Mouse (Mus musculus) right cerebral cortex, adult 2 months (tissue): Measurements from ENCODE around the gene Slc51a.
"Not testable (repeated sequence)": the region's sequence is repeated elsewhere in the genome, so short reads cannot be mapped to it uniquely, and the experiment has no call there.

ENCODE experiments used
- DNase-seq, 2 experiments: peaks; one replicate each; pipeline ENCODE4 v3.0.0; 2021 to 2022; ENCODE audit warnings: low spot score in 2 of 2

Gene Slc51a

DNA sequence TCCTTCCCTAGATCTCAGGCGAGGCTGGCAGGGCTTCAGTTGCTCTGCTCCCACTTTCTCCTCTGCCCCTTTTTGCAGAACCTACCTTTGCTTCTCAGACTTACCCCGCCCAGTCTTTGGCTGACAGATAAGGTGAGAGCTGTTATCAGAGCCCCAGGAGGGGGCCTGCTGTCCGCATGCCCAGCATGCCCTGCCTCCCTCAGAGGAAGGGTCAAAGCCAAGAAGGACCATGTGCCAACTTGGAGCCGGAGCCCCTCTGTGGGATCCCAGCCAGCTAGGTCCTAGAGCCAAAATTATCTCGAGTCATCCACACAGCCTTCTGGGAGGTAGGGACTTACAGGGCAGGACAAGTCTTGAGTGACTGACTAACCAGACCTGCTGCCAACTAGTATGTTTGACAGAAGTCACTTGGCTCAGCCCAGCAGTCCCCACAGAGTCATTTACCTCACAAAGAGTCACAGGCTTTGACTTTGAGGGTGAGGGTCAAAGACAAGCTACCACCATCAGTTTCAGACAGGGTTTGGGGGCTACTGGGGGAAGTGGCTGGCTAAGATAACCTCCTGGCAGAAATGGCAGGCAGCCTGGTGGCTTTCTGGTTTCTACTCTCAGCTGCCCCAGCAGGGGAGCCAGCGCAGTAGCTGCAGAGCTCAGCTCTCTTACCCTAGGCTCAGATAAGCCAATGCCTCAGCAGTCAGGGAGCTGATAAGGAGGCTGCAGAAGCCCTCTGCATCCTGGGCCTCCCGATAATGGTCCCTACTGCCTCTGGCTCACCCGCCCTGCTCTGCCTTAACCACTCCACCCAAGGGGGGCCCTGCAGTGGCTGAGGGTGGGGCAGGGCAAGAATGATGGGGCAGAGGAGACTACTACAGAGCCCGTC is 21.6 kb upstream of the Slc51a start:
- DNase-seq = no peak

DNA sequence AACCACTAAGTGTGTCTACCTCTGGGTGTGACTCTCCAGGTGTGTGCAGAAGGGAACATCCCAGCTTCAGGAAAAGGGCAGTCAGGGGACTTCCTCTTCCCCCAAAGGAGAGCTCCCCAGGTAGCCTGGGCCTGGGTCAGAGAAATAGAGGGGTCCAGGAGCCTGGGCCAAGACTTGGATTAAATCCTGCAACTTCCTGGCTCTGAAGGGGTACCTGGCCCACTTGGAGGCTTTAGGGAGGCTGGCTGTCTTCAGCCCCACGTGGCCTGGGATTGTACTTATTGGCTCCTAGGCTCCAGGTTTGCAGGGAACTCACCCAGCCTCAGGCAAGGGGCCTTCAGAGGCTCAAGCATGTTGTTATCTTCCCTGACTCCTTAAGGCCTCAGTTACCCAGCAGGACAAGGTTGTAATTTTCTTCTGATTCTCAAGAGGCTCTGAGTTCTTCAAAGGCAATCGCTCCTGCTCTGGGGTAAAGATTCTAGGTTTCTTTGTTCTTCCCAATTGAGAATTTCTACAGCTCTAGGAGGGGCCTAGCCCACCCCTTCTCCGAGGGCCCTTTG is 20.9 kb upstream of the Slc51a start:
- DNase-seq = no peak

DNA sequence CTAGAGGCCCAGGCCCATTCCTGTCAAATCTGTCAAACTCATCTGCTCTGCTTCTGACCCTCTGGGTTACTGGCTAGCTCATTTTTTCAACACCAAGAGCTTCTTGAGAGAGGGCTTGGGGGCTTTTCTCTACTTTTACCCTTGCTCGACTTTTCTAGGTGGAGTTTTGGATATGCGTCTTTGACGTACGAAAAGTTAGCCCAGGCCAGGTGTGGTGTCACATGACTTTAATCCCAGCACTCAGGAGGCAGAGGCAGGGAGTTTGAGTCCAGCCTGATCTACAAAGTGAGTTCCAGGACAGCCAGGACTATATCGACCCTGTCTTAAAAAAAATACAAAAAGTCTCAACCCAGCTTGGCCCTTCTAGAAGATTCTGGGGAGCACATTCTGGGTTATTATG is 20.4 kb upstream of the Slc51a start:
- no peak for DNase-seq

DNA sequence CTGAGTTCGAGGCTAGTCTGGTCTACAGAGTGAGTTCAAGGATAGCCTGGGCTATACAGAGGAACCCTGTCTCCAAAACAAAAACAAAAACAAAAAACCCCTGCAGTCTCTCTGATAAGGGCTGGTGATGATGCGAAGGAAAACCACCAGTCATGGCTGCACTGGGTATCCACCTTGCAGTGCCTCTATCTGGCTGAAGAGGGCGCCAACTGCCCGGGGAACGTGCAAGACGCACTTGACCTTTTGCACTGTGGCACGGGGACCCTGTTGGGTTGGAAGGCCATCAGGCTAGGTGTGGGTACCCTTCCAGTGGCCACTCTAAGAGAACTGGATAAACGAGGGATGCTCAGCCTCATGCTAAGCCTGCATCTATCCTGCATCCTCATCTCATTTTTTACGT is 19.7 kb upstream of the Slc51a start:
- DNase-seq = peak in 1 of 2 experiments; percentile 73

DNA sequence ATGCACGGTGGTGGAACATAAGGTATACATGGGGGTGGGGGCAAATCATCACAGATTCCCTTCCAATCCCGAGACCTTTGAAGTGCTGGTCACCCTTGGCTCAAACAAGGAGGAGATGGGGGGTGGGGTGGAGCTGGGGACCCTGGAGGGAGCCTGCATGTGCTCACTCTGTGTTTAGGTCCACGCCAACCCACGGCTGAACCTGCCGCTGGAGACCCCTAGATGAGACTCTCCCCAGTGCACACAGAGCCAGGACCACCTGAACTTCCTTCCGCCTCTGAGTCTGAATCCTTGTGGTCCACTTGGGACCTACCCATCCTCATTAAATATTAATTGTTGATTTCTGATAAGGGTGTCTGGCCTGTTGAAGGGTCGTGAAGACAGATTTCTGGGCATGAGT is 19.2 kb upstream of the Slc51a start:
- DNase-seq = no peak

DNA sequence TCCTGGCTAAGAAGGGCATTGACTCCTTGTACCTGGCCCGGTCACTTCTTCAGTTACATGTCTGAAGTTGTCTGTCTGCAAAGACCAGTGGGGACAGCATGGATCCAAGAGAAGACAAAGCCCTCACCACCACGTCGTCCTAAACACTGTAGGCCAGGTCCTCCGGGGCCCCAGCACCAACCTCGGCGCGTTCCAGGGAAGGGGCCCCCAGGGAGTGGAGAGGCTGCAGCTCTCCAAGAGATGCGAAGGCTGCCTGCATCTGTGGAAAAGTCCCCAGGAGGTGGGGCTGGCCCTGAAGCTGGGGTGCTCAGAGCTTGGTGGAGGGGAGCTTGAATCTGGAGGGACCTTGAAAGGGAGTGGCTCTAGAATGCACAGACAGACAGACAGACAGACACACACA is 18.6 kb upstream of the Slc51a start:
- DNase-seq = no peak

DNA sequence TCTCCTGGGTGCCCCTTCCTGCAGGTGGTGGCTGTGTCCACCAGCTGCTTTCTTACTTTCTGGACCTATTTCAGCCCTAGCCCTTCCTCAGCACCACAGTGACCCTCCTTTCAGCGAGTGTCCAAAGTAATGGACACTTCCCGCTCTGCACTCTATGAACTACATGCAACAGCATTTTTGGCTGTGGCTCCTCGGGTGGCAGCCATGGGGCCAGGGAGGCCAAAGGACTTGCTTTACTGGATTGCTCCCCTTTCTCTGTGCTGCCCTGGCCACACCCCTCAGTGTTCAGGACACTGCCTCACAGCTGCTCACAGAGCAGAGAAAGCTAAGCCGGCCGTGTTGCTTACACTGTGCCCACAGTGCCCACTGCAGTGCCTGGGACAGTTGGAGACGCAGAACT is 16.0 kb upstream of the Slc51a start:
- no peak for DNase-seq

DNA sequence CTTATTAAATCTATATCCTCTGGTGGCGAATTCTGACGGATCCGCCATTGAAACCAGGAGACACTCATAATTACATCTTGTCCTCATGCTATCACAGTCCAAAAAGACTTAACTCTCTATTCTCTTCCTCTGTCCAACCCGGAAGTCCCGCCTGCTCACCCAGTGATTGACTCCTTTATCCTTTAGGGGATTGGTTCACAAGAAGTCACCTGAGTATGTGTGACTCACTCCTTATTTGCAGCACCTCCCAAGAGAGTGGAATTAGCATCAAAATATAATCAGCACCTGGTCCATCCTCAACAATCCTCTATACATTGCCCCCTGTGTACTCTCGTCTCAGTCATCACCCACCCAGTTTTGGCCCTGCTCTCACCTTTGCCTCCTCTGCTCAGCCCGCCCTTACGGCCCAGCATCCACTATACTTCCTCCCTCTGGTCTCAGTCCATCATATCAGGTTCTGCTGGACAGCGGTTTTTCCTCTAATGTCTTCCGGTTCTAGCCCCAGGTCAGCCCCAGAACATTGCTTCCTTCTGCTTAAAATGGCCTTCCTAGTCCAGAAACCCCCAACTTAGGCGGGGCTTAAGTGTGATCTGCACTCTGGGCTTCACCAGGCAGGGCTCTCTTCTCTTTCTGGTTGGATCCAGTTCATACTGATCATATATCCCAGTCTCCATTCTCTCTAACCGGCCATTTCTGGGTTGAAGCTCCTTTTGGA is 15.1 kb upstream of the Slc51a start:
- no peak for DNase-seq

DNA sequence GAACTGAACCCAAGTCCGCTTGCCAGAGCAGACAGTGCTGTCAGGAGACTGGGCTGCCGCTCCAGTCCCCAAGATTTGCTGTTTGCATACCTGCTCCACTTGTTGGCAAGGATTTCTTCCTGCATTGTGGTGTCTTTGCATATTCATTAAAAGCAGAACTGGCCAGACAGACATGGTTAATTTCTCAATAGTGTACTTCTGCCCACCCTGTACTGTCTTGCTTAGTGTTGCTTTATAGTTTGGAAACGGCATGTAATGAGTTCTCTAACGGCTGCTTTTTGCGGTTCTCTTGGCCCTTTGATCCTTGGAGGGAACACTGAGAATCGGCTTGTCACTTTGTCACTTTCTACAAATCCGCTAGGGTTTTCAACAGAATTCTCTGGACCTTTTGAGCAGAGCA is 13.8 kb upstream of the Slc51a start:
- DNase-seq = no peak

DNA sequence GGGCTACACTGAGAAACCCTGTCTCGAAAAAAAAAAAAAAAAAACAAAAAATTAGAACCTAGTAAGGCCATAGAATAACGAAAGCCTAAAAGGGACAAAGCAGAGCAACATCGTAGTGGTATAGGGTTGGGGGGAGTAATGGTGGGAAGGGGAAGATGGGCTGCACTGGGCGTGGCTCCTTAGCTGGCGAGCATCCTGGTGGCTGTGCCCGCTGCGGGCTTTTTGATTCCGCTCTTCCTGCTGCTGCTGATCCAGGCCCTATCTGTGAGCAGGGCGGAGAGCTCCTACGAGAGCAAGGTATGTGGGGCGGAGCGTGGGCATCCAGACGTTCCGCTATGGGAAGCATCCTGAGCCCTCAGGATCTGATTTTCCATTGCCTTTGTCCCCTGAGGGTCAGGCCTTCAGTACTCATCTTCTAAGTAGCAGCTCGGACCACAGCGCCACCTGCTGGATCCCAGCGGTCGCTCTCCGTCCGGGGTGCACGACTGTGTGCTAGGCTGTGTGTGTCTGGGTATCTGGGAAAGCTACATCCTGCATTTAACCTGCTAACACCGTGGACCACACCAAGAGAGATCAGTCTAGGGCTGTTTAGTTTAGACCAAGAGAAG is 11.9 kb upstream of the Slc51a start:
- peak; percentile 87 to 90 for DNase-seq

DNA sequence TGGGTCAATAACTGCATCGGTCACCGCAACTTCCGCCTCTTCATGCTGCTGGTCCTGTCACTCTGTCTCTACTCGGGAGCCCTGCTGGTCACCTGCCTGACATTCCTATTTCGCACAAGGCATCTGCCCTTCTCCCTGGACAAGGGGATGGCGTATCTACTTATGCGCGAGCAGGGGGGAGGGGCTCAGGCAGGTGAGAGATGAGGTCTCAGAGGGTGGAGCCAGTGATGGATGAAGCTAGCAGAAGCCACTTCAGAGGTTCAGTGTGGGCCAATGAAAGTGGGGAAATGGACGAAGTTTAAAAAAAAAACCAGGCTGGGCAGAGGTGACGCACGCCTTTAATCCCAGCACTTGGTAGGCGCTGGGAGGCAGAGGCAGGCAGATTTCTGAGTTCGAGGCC is 11.3 kb upstream of the Slc51a start:
- no peak for DNase-seq

DNA sequence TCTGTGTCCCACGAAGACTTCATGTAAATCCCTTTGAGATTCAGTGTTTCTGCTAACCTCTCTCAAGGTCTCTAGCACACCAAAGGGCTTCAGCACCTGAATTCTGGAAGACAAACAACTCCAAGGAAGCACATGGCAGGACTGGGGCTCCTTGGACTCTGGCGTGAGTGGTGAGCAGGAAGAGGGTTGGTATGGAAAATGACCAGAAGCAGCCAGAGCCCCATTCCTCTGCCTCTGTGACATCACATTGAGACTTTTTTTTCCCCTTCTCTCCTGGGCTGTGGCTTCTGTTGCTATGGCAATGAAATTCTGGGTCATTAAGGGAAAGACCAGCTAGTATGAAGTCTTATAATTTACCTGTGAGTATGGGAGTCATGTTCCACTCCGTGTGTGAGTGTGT is 8.3 kb upstream of the Slc51a start, which contains the start of gene Zdhhc19:
TSS of gene Zdhhc19 (plus strand) at position 301 of the 400 bp plus-strand sequence.
- no peak for DNase-seq

DNA sequence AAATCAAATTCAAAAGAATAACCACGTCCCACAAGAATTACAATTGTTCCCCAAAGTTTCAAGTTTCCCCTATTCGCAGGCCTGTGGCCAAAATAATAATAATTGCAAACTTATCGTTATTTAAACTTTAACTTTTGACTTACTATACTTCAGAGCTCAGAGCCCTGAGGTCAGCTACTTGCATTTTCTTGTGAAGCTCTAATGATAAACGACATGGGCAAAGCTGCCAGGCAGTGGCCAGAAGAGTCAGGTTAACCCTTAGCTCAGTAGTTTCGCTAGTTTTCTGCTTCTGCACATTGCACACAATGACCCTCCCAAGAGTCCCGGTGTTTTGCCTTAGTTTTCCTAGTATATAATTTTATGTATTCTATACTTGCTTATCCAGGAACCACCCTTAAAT is 6.7 kb upstream of the Slc51a start:
- DNase-seq = not testable (repeated sequence)

DNA sequence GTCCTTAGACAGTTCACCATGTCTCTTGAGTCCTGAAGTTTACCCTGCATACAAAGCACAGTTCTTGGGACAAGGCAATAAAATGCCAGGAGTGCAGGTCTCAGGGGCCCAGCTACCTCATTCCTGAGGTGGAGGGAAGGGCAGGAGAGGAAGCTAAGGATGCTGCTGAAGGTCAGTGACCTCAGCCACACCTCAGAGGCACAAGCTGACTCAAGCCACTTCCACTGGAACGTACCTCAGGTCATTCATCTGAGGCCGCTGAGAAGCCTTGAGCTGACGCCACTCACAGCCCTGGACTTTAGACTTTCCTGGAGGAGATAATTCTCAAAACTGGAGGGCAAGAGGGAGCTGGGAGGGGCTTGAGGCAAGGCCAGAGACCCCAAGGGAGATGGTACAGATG is 1.3 kb upstream of the Slc51a start:
- no peak for DNase-seq

DNA sequence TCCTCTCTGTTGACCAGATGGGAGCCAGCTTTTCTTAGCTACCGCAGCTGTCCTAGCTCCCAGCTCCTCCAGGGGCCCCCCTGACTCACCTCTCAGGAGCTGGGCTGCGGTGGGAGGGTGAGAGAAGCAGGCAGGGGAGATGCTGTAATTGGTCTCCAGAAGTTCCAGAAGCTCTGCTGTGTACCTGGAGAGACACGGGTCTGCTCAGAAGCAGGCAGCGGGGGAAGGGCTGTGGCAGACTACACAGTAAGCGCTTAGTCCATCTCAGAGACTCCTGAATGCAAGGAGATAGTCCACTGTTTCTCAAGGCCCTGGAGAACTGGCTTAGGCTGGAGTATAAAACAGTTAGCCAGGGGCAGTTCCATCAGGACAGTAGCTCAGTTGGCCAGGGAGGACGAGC is 1.6 kb downstream of the Slc51a start:
- DNase-seq = no peak

DNA sequence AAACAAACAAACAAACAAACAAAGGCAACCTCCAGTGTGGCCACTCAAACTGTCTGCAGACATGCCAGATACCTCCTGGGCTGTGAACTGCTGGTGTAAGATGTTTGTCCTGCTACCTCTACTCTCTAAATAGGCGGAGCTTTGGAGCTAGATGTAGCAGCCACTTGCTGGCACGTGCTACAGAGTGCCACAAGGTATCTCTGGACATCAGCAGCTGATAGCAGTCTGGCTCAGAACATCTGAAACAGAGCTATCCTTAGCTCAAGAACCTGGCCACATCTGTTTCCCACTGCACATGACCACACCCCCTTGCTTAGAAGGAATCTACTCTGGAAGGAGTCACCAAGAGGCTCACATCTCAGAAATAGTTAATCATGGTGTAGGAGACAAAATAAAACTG is 2.5 kb downstream of the Slc51a start:
- DNase-seq = no peak

DNA sequence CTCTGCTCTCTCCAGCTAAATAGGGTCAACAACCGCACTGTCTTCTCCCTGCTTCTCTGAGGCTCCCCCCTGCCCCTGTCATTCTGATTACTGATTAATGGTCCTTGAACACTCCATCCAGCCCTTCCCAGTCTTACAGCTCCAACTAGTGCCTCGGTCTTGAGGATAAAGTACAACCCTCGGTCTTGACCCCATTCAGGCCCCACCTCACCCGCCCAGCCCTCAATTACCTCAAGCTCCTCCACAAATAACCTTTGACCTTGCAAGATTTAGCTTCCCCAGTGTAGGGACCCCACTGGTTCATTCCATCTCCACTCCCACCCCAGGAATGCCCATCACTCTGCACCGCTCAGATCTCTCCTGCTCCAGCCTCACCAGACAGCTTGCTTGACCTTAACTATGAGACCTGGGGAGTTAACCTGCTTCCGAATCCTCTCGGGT is 3.2 kb downstream of the Slc51a start:
- DNase-seq = no peak

DNA sequence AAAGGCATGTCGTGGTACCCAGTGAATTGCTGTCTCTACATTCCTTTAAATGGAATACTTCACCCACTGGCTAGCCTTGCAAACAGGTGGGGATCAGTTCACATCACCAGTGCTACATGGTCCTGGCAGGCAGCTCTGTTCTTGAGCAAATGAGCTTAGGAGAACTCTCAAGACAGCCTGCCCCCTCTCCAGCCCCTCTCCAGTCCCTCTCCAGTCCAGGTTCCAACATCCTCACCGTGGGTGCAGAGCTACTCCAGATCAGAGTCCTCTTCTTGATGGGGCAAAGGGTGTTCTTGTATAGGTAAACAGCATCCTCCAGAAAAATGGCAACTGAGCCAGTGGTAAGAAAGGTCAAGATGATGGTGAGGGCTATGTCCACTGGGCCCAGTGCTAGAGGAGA is 8.3 kb downstream of the Slc51a start:
- DNase-seq = no peak

DNA sequence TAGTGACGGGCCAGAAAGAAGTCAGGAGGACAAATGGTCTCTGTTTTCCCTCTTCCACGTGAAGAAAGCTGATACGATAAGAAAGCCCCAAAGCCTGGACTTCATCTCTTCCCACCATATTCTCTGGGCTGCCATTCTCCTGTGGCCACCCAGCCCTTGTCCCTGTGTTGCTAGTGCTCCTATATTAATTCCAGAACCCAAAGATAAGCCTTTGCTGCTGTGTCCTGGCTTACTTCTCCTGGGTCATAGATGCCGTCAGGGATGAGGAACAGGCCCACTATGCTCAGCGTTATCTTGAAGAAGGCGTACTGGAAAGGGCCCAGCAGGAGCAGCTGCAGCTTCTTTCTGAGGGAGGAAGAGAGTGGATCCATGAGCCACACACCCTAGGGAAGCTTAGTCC is 10.4 kb downstream of the Slc51a start:
- DNase-seq = no peak

DNA sequence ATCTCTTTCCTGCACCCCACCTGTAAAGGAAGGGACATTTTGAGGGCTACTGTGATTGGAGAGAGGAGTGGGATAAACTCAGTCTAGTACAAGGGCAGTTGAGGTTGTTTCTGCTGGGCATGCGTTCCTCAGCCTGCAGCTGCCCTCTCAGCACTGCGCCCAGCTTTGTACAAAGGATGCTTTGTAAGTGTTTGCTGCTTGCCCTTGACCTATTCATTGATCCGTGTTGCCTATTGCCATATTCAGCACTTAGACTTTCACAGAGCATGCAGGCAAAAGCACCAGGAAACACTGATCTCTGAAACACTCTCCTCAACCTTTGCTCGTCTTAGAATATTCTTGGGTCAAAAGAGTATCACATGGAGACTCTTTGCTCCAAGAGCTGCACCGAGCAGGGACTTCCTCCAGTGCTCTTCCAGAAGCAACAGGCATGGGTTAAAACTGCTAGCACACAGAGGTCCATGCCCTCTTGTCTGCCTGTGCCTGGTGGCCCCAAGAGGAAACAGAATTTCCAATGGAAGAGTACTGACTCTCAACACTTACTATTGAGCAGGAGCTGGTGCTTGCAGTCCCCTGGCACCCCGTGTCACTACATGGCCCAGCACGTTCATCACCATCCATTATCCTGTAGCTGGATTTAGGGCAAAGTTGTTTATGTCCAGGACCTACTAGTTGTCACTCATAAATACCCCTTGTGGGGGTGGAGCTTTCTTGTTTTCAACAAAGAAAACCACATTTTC is 15.2 kb downstream of the Slc51a start:
- DNase-seq = no peak

DNA sequence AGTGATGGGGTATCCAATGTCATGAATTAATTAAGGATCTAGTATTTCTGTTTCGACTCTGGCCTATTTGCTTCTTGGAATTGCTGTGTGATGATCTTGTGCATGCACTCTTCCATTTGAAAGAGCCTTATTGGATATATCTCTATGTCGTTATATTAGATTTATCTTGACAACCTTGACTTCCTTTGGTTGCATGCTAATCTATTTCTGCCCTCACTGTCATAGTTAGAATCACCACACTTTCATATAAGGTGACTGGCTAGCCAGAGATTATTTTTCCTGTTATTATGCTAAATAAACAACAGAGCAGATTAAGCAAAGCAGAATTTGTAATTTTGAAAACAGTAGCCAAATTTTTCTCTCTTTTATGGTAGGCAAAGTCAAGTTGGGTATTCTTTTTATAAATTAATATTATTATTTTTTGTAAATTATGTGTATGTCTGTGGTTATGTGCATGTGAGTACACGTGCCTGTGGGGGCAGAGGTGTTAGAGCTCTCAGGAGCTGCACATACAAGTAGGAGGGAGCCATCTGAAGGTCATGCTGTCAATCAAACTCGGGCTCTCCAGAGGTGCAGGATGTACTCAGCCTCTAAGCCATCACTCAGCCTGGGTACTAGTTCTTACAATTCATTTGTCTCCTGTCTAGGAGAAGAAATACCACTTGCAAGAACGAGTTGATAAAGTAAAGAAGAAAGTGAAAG is 18.1 kb downstream of the Slc51a start:
- DNase-seq = no peak
